Mouse (Mus musculus): Measurements from ENCODE around the gene Crybb2.

The Crybb2 gene

GRCm38 (mm10) chr5:113081020-113081419 is 11.1 kb upstream of the Crybb2 start:
- POLR2A ChIA-PET: interaction anchor here in 1 of 4 experiments (0.9 kb wide), 1 partner anchor 57 kb away, joined by 3 read pairs; no protein-coding TSS in a partner anchor

GRCm38 (mm10) chr5:113079783-113080182 is 9.9 kb upstream of the Crybb2 start:
- CTCF ChIA-PET: interaction anchor here (0.6 to 3.2 kb wide), 44 partner anchors 10 to 649 kb away, joined by 3 to 46 read pairs (median 4); partner anchors contain the start of genes Tmem211 (in 2 of the 4) and 1700069L16Rik (in 1 of the 4)
- POLR2A ChIA-PET: interaction anchor here in 1 of 4 experiments (1.0 kb wide), 1 partner anchor 57 kb away, joined by 3 read pairs; no protein-coding TSS in a partner anchor

More at GRCm38 (mm10) chr5:113081020-113081419, 11.1 kb upstream of the Crybb2 start:
- CTCF ChIA-PET: interaction anchor here in 3 of 4 experiments (0.8 to 3.2 kb wide), 9 partner anchors 15 to 232 kb away, joined by 3 to 46 read pairs (median 4); no protein-coding TSS in a partner anchor

DNA sequence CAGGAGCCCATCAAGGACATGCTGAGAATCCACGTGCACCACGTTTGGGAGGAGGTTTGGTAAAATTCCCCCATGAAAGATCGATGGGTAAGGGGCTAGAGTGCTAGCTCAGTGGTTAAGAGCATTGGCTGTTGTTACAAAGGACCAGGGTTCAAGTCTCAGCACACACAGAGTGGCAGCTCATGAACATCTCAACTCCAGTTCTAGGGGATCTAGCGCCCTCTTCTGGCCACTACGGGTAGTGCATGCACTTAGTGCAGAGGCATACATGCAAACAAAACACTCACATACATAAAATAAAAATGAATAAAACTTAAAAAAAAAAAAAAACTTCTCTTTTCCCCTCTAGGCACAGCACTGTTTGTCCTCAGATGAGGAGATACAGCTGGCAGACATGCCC is 8.8 kb upstream of the Crybb2 start:
- CTCF ChIA-PET: interaction anchor here (0.5 to 3.2 kb wide), 80 partner anchors 10 to 1434 kb away, joined by 3 to 46 read pairs (median 4); partner anchors contain the start of genes Tmem211 (in 2 of the 4) and Tpst2 (in 1 of the 4)
- POLR2A ChIA-PET: interaction anchor here in 2 of 4 experiments (0.7 to 0.9 kb wide), 2 partner anchors 91 to 417 kb away, joined by 3 to 5 read pairs; no protein-coding TSS in a partner anchor

GRCm38 (mm10) chr5:113054308-113054707 is 15.6 kb downstream of the Crybb2 start:
- CTCF ChIA-PET: interaction anchor here in 3 of 4 experiments (0.7 to 1.5 kb wide), 8 partner anchors 104 to 581 kb away, joined by 3 to 13 read pairs (median 3); partner anchors contain the start of gene Tmem211 (in 1 of the 3)
- POLR2A ChIA-PET: interaction anchor here in 1 of 4 experiments (2.5 kb wide), 1 partner anchor 17 kb away, joined by 7 read pairs; no protein-coding TSS in a partner anchor

- ChIA-PET POLR2A (interaction anchor here in 2 of 4 experiments (0.6 to 1.3 kb wide), 5 partner anchors 100 to 446 kb away, joined by 3 read pairs; no protein-coding TSS in a partner anchor), CTCF (interaction anchor here in 1 of 4 experiments (0.6 kb wide), 1 partner anchor 396 kb away, joined by 8 read pairs; no protein-coding TSS in a partner anchor)
Observed at GRCm38 (mm10) chr5:113050581-113051185, 19.2 kb downstream of the Crybb2 start.

GRCm38 (mm10) chr5:113049876-113050275 is 20.0 kb downstream of the Crybb2 start:
- CTCF ChIA-PET: interaction anchor here in 2 of 4 experiments (1.0 to 1.6 kb wide), 2 partner anchors 177 to 179 kb away, joined by 3 to 5 read pairs; partner anchors contain the start of gene Tmem211 (in 1 of the 2)

GRCm38 (mm10) chr5:113045511-113046273 is 24.2 kb downstream of the Crybb2 start:
- CTCF ChIA-PET: interaction anchor here in 2 of 4 experiments (0.5 to 1.3 kb wide), 4 partner anchors 9 to 575 kb away, joined by 3 to 6 read pairs (median 4); no protein-coding TSS in a partner anchor

More at GRCm38 (mm10) chr5:113049876-113050275, 20.0 kb downstream of the Crybb2 start:
- POLR2A ChIA-PET: interaction anchor here in 2 of 4 experiments (0.6 to 1.3 kb wide), 6 partner anchors 25 to 445 kb away, joined by 3 read pairs; no protein-coding TSS in a partner anchor

GRCm38 (mm10) chr5:113043531-113043930 is 26.4 kb downstream of the Crybb2 start:
- ChIA-PET CTCF (interaction anchor here in 1 of 4 experiments (0.7 to 0.9 kb wide), 3 partner anchors 35 to 173 kb away, joined by 3 read pairs; no protein-coding TSS in a partner anchor), POLR2A (no interaction called here)

More at GRCm38 (mm10) chr5:113045511-113046273, 24.2 kb downstream of the Crybb2 start:
- POLR2A ChIA-PET: interaction anchor here in 2 of 4 experiments (0.7 to 1.2 kb wide), 3 partner anchors 18 to 117 kb away, joined by 3 to 6 read pairs (median 3); no protein-coding TSS in a partner anchor

DNA sequence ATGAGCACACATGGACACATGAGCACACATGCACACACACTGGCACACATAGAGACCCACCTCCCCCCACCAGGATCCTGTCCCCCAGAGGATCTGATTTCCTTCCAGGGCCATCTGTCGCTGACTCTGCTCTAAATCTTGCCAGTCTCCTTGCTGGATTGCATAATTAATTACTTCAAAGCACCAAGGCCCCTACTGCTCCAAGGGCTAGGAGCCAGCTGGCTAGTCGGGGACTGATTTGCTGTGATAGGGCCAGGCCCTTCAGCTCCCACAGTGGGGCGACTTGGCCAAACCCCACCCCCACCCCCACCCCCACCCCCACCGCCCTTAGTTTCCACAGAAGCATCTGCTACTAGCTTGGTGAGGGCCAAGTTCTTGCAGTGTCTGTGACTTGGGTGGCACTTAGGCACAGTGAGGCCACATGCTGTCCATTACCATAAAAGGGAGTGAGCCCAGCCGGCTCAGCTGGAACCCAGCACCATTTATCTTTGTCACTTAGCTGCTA is 28.3 kb downstream of the Crybb2 start:
- POLR2A ChIA-PET: interaction anchor here in 2 of 4 experiments (0.9 to 1.1 kb wide), 2 partner anchors 12 to 510 kb away, joined by 3 read pairs; no protein-coding TSS in a partner anchor
- CTCF ChIA-PET: interaction anchor here in 1 of 4 experiments (0.6 kb wide), 1 partner anchor 1242 kb away, joined by 5 read pairs; no protein-coding TSS in a partner anchor

GRCm38 (mm10) chr5:113040776-113041175 is 29.1 kb downstream of the Crybb2 start:
- ChIA-PET POLR2A (no interaction called here), CTCF (interaction anchor here in 3 of 4 experiments (0.5 to 1.2 kb wide), 4 partner anchors 38 to 1249 kb away, joined by 3 to 4 read pairs (median 4); no protein-coding TSS in a partner anchor)

DNA sequence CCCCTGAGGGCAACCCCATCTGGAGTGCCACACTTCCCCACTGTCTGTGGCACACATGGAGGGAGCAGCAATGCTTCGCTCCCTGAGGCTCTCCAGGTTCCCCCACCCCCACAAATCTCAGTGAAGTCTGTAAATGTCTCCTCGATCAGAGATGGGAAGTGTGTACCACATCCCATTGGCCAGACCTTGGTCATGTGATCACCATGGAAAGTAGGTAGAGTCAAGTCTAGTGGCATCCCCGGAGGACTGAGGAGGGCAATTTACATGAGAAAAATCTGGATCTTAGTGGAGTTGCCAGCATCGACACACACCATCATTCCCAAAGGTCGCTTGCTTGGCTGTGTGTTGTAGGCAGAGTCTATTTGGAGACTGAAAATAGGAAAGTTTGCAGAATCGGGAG is 31.3 kb downstream of the Crybb2 start:
- POLR2A ChIA-PET: interaction anchor here in 1 of 4 experiments (0.7 kb wide), 1 partner anchor 736 kb away, joined by 4 read pairs; no protein-coding TSS in a partner anchor
- CTCF ChIA-PET: no interaction called here

GRCm38 (mm10) chr5:113035094-113036047 is 34.5 kb downstream of the Crybb2 start:
- POLR2A ChIA-PET: interaction anchor here in 1 of 4 experiments (1.3 kb wide), 1 partner anchor 11 kb away, joined by 3 read pairs; no protein-coding TSS in a partner anchor
- CTCF ChIA-PET: no interaction called here

DNA sequence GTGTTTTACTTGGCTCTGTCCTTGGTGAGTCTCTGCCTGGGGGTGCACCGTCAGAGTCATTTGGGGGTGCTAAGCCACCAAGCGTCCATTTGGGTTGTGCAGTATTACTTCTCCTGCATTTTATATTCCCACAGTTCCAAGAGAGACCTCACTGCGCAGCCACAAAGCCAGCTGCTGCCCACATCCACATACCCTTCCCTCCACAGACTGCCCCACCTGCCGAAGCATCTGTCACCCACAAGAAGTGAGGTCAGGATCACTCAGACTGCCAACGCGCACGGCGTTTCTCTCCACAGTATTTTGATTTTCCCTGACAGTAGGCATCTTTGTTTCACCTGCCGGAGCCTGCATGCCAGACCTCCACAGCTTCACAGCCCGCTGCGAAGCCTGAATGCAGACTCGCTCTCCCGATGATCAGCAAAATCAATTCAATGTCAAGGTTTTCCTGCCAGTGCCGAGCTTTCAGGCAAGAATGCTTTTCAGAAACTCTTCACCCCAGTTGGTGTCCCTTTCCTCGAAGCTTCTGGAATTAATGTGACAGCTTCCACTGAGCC is 38.6 kb downstream of the Crybb2 start:
- POLR2A ChIA-PET: no interaction called here
- CTCF ChIA-PET: interaction anchor here in 1 of 4 experiments (0.6 kb wide), 1 partner anchor 90 kb away, joined by 5 read pairs; no protein-coding TSS in a partner anchor

- ChIA-PET POLR2A (no interaction called here), CTCF (no interaction called here)
Observed at GRCm38 (mm10) chr5:113030082-113030481, 39.8 kb downstream of the Crybb2 start.

GRCm38 (mm10) chr5:113026706-113027105 is 43.2 kb downstream of the Crybb2 start:
- ChIA-PET POLR2A (no interaction called here), CTCF (no interaction called here)

DNA sequence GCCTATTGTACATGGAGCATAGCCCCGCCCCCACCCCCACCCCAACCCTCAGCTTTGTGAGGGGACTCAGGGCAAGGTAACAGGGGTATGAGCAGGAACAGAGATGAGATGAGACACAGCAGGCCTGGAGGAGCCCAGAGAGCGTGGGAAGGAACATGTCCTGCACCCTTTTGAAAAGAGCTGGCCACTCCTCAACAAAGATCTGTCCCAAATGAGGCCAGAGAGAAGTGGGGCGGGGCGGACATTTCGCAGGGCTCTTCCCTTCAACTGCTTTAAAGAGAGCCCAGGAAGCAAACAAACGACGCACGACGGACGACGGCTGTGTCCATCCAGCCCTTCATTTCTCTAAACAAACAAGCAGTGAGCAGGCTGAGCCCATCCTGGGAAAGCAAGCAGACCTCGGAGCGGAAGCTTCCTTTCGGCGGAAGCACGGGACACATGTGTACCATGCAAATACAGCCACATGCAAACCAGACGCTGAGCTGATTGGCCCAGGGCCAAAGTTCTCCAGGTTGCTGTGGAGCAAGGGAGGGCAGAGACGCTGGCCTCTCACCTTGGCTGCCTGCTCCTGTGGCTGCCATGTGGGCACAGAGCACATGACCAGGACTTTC is 45.7 kb downstream of the Crybb2 start:
- POLR2A ChIA-PET: interaction anchor here in 2 of 4 experiments (0.6 to 1.1 kb wide), 8 partner anchors 9 to 743 kb away, joined by 3 to 5 read pairs (median 3); partner anchors contain the start of gene Grk3 (in 1 of the 2)
- CTCF ChIA-PET: interaction anchor here in 1 of 4 experiments (0.6 kb wide), 1 partner anchor 44 kb away, joined by 4 read pairs; no protein-coding TSS in a partner anchor

Data from embryonic stem cell, embryonic (primary cell).